Mouse (Mus musculus) E14TG2a.4 (cell line): ENCODE measurements around the gene Necab3.

Experiments used
- CTCF ChIP-seq: conservative IDR thresholded peaks from 2 replicates; pipeline ENCODE4 v1.5.1; 2014; ENCODE audit warnings: low read length
- NANOG ChIP-seq: IDR thresholded peaks from 2 replicates; pipeline ENCODE4 v1.6.1; 2014; ENCODE audit warnings: borderline replicate concordance, low read length, mixed read lengths
- POU5F1 ChIP-seq: IDR thresholded peaks from 2 replicates; pipeline ENCODE4 v1.6.1; 2014; ENCODE audit warnings: low read length, borderline replicate concordance

DNA sequence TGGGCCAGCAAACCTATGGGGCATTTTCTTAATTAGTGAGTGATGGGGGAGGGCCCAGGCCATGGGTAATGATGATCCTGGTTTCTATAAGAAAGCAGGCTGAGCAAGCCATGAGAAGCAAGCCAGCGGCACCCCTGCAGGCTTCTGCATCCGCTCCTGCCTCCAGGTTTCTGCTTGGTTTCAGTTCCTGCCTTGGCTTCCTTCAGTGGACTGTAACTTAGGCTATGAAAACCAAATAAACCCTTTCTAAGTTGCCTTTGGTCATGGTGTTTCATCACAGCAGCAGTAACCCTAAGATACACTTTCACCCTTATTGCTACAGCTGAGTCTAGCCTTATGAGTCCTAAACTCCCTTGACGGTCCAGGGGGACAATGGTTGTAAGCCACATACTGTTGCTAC lies 38.7 kb upstream of the Necab3 start:
- TF ChIP-seq CTCF (no peak), NANOG (no peak), POU5F1 (no peak)
